Mouse (Mus musculus): ENCODE measurements around the gene Amz2.
A peak's percentile ranks its signal among the peaks of the same experiment; 100 is the strongest.

Amz2 gene

DNA sequence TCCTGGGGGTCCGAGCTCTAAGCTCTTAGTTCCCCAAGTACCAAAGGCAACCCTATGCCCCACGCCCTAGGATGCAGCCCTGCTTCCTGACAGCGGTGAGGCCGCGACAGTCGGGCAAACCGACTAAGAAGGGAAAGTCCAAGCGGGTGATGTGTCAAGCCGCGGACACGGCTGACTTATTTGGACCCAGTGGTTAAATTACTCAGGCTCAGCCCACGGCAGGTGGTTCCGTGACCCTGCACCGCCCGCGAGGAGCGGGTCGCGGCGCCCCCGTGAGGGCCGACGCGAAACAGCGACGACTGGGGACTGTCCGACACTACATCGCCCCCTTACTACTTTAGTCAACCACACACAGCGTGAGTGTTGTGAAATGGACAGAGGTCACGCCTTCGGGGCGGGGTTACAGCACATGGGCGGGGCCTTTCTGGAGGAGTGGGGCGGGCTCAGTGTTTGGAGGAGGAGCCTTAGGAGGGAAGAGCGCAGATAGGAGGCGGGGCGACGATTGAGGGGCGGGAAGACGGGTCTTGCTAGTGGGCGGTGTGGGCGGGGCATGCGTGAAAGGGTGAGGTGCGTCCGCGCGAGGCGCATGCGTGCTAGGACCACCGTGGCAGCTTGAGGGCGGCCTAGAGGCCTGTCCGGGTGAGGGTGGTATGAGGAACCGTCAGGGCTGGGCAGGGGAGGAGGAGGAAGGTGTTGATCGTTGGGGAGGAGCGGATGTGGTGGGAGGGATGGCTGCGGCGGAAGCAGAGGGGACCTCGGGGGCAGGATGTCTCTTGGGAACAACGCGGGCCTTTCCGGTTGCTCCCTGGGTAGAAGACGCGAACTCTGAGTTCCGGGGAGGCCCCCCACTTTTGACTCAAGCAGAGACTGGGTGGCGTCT is at the start of gene Amz2:
Amz2 (plus strand) TSS at position 555 of the 880 bp plus-strand sequence.
- DNase-seq (ENCODE audit: low read depth, low spot score), result peak; percentile 100

DNA sequence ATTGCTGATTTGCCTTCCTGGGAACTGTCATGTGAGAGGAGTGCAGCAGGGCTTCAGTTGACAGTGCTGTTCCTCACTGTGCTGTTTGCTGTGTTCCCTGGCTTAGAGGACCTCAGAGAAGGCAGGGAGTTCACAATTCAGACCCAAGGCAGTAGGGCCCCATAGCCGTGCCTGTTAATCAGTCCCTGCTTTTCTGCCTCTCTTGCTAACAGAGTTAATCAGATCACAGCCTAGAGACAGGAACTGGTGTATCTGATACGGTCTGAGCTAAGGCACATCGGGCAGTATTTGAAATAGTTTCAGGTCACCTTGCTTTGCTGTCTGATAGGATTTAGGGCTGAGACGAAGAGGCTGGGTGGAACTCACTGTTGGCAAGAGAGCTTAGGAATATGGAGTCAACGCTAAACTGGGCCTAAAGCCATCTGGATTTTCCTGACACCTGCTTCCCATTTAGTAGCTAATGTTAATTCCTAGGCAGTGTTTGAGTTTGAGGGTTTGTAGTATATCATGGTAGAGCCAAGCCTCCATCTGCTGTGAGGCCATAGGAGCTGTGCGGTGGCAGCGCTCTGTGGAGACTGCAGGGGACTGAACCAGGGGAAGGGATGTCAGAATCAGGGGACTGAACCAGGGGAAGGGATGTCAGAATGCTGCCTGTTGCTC is 49.1 kb upstream of the Amz2 start:
- no peak for DNase-seq (ENCODE audit: low read depth, low spot score)

GRCm38 (mm10) chr11:109377477-109377876 is 48.3 kb upstream of the Amz2 start:
- DNase-seq (ENCODE audit: low read depth, low spot score), result no peak

DNA sequence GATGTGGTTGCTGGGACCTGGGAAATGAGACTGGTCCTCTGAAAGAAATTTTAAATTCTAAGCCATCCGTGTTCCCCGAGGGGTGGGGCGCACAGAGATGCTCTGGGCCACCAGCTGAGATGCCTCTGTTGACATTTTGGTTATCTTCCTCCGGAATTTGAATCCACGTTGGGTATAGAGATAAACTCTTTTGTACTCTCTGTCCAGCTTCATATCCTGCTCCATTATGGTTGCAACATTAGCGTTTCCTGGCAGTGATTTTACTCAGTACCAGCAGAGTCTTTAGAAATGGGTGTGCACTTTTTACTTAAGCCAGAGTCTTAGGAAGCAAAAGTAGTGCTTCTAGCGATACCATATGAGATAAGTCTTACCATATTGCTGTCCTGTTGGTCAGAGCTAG is 47.7 kb upstream of the Amz2 start:
- DNase-seq (ENCODE audit: low read depth, low spot score), result no peak

DNA sequence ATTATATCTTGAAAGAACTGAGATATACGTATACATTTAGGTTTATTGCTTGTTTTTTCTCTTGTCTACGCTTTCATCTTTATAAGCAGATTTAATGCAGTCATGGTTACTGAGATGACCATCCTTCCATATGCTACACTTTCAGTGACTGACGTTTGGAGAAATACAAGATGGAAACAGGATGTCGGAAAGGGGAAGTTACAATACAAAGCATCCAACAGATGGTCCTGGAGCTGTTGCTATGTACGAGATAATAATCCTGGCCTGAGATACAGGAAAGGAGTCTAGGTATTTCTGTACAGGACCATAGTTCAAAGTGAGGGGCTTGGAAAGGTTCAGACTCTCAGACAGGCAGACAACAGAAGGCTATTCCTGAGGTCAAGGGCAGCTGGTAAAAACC is 45.1 kb upstream of the Amz2 start:
- DNase-seq (ENCODE audit: low read depth, low spot score), result no peak

GRCm38 (mm10) chr11:109385296-109385695 is 40.5 kb upstream of the Amz2 start:
- no peak for DNase-seq (ENCODE audit: low read depth, low spot score)

GRCm38 (mm10) chr11:109389046-109389445 is 36.7 kb upstream of the Amz2 start:
- DNase-seq (ENCODE audit: low read depth, low spot score), result no peak

- no peak for DNase-seq (ENCODE audit: low read depth, low spot score)
Measured at GRCm38 (mm10) chr11:109391200-109391599, 34.5 kb upstream of the Amz2 start.

DNA sequence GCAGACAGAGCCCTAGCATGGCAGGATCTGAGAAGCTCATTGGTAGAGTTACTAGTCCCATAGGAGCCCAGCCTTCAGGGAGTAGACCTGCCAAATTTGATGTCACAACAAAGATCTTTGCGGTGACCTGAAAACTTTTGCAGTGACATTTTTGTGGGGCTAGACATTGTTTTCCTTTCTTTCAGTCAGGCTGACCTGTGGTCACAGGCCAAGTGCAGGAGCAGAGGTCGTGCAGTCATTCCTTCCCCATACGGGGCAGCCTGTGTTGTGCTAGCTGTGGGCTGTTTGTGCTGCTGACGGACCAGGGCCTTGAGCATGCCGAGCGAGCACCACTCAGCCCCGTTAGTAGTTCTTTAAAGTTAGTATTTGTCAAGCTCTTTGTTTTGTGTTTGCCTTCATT is 34.0 kb upstream of the Amz2 start:
- DNase-seq (ENCODE audit: low read depth, low spot score), result no peak

GRCm38 (mm10) chr11:109392601-109393000 is 33.1 kb upstream of the Amz2 start:
- DNase-seq (ENCODE audit: low read depth, low spot score), result no peak

GRCm38 (mm10) chr11:109394758-109395157 is 31.0 kb upstream of the Amz2 start:
- no peak for DNase-seq (ENCODE audit: low read depth, low spot score)

DNA sequence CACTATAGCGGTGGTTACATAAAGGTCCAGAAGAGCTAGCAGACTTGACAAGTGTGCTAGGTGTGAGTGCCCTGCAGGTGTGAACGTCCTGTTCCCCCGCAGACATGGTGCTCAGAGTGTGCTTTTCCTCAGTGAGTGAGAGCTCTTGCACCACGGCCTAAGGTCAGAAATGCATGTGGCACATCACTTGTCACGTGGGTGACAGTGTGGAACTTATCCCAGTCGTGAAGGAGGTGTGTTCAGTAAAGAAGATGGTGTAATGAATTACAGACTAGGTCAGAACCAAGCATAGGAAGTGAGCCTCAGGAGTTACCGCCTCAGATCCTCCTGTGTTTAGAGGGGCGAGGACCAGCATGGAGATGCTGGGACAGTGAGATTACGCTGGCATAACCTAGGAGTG is 30.5 kb upstream of the Amz2 start:
- DNase-seq (ENCODE audit: low read depth, low spot score), result no peak

DNA sequence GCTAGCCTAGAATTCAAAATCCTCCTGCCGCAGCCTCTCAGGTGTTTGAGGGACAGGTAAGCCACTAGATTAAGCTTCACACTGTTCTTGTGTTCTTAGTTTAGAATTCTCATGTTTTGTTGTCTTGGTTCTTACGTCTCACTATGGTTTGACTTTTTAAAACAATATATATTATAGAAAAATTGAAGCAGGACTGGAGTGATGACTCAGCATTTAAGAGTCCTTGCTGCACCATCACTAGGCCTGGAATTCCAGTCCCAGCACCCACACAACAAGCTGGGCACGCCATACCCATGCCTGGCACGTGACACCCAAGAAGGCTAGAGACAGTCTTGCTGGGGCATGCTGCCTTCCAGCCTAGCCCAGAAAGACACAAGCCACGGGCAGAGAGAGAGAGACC is 19.3 kb upstream of the Amz2 start:
- no peak for DNase-seq (ENCODE audit: low read depth, low spot score)

- DNase-seq (ENCODE audit: low read depth, low spot score), result no peak
Measured at GRCm38 (mm10) chr11:109410197-109410980, 15.4 kb upstream of the Amz2 start.

GRCm38 (mm10) chr11:109413617-109414016 is 12.1 kb upstream of the Amz2 start, which contains the start of gene 9930022D16Rik:
Gene 9930022D16Rik, plus strand, starts transcription at chr11:109413917.
- DNase-seq (ENCODE audit: low read depth, low spot score), result no peak

- DNase-seq (ENCODE audit: low read depth, low spot score), result no peak
Measured at GRCm38 (mm10) chr11:109414802-109415201, 10.9 kb upstream of the Amz2 start.

DNA sequence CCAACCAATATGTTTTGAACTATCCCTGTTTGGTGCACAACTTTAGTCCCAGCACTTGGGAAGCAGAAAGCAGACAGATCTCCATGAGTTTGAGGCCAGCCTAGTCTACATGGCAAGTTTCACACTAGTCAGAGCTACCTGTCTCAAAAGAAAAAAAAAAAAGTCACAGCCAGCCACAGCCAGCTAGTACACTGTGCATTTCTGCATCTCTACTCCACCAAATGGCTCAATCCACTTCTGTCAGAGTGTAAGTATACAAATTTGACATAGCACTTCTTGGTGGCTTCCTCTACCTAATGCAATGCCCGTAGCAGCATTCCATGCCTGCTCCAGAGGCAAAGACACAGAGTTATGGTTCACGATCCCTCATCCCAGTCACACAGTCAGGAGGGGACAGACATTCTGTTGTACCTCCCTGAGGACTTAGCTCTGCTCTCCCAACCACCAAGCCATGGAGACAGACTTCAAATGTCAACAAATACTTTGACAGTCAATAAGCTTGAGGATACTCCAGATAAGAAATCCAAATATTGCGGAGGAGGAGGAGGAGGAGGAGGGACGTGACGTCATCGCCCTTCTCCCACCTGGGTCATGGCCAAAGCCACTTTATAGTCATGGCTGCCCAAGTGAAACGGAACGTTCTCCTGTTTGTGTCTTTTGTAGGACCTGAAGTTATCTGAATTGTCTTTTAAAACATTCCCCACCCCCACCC is 8.9 kb upstream of the Amz2 start:
- DNase-seq (ENCODE audit: low read depth, low spot score), result no peak

DNA sequence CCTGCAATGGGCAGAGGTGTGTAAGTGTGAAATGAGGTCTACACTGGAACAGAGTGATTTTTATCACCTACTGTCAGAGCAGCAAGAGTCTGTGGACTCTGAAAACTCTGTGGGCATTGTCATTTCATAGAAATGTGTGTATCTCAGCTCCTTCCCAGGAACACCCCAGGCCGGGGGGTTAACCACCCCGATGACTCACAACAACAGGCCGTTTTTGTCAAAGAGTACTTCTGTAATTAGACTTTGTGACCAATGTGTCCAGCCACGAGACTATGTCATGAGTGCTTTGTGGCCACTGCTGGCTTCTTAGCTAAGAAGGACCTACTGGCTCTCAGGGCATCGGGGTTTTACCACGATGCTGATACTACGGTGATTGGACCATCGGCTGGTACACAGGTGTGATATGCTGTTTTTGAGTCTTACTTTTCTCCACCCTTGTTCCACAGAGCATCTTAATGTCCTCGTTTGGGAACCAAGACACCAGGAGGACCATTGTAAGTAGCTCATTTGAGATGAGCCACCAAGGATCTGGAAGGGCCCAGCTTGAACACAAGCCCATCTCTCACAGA is 8.2 kb upstream of the Amz2 start:
- no peak for DNase-seq (ENCODE audit: low read depth, low spot score)

DNA sequence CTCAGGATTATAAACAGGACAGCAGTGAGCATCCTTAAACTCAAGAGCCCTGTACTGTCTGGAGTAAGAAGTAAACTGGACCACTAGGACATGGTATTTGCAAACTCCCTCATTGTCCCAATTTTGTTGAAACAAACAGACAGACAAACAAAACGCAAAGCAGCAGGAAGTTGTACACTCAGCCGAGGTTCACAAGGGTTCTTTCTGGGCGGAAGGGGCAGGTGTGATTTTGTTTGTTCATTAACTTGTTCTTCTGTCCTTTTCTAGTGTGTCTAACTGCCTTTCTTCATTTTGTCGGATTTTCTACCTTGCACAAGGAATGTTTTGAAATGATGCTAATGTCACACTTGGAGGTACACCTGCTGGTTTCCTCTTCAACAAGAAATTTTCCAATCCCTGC is 6.3 kb upstream of the Amz2 start:
- no peak for DNase-seq (ENCODE audit: low read depth, low spot score)

- DNase-seq (ENCODE audit: low read depth, low spot score), result no peak
Measured at GRCm38 (mm10) chr11:109419961-109420566, 5.7 kb upstream of the Amz2 start.

DNA sequence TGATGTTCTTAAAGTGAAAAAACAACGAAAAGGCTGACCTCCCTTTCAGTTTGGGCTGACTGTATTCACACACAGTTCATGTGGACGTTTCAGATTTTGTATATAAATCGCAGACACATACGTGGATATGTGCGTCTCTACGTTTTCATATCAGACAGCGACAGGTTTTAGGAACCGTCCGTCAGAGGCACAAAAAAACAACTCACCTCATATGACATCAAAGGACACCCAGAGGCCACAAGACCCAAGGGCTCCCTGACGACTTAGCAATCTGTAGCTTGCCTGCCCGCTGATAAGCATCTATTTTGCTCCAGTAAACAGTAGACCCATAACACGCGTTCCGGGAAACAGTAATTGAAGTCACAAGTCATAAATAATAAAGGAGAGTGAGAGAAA is 5.2 kb upstream of the Amz2 start:
- no peak for DNase-seq (ENCODE audit: low read depth, low spot score)

All from WW6 (cell line).